Mouse (Mus musculus) limb, embryonic 12.5 days (tissue): Measurements from ENCODE around the gene Oprl1. TPM values are rescaled to one million over a fixed set of nuclear protein-coding genes. Genes with fewer than 3 reads are reported as not detected.

Experiments used
- ATAC-seq: fragments of 200-750 bp; cut with Nextera tagmentation; 2 replicates; pipeline ENCODE4 v1.8.0; 2017; ENCODE audit warnings: low read depth, moderate TSS enrichment; ENCODE audit not compliant: insufficient number of reproducible peaks, insufficient read depth, low FRiP score, low TSS enrichment
- H3K27ac ChIP-seq: fragments of 300-500 bp; sonication (generic); 2 replicates; pipeline ENCODE4 v1.5.1; 2016; ENCODE audit warnings: mild to moderate bottlenecking, moderate library complexity
- H3K27me3 ChIP-seq: fragments of 300-500 bp; sonication (generic); 2 replicates; pipeline ENCODE4 v1.6.1; 2016; ENCODE audit warnings: mild to moderate bottlenecking, moderate library complexity
- H3K36me3 ChIP-seq: fragments of 300-500 bp; sonication (generic); 2 replicates; pipeline ENCODE4 v1.6.1; 2016; ENCODE audit warnings: mild to moderate bottlenecking, moderate library complexity
- H3K4me1 ChIP-seq: fragments of 300-500 bp; sonication (generic); replicated peaks from 2 replicates; pipeline ENCODE4 v1.6.1; 2016
- H3K4me2 ChIP-seq: fragments of 300-500 bp; sonication (generic); 2 replicates; pipeline ENCODE4 v1.6.1; 2016; ENCODE audit warnings: mild to moderate bottlenecking, moderate library complexity
- H3K4me3 ChIP-seq: fragments of 300-500 bp; sonication (generic); replicated peaks from 2 replicates; pipeline ENCODE4 v1.5.1; 2016; ENCODE audit warnings: mild to moderate bottlenecking
- H3K9ac ChIP-seq: fragments of 300-500 bp; sonication (generic); replicated peaks from 2 replicates; pipeline ENCODE4 v1.6.1; 2016; ENCODE audit warnings: mild to moderate bottlenecking, moderate library complexity
- H3K9me3 ChIP-seq: fragments of 300-500 bp; sonication (generic); 2 replicates; pipeline ENCODE4 v1.6.1; 2016; ENCODE audit warnings: mild to moderate bottlenecking, moderate library complexity
- WGBS: fragments of 180-500 bp; shearing (Covaris S2); methylation state at CpG from one replicate; pipeline ENCODE4 v1.1.7; 2016; 5-methylcytosine and 5-hydroxymethylcytosine counted together
- polyA plus RNA-seq: library from polyadenylated mRNA; unstranded; fragments of >200 nt; fragmentation: Nextera tagmentation; extraction: Ambion mirVana; gene quantifications from 2 replicates; pipeline ENCODE4 v1.2.1, GENCODE M21; 2016

Gene Oprl1
- 0.90 and 1.2 TPM in 2 replicates for polyA plus RNA-seq

- no peaks in the 10 kb centered on the region for H3K9me3 ChIP-seq
- 0 out of 2 replicates have a peak within 1 kb of the TSS, but pooled peaks have one; percentile 37 for H3K9ac ChIP-seq
- WGBS: 10% methylated on average over 7 of the region's 7 CpGs
- no peak within 1 kb of the TSS for H3K27ac ChIP-seq
- 0 out of 2 replicates have a peak, but pooled peaks have one; percentile 42 for ATAC-seq
- H3K4me3 ChIP-seq: 0 out of 2 replicates have a peak within 1 kb of the TSS, but pooled peaks have one; percentile 21
- H3K4me1 ChIP-seq: 0 out of 2 replicates have a peak, but pooled peaks cover 3% of the 10 kb centered on the region
- no peaks in the 10 kb centered on the region for H3K36me3 ChIP-seq
- peak within 1 kb of the TSS; percentile 45 for H3K4me2 ChIP-seq
- 0 out of 2 replicates have a peak, but pooled peaks cover 5% of the 10 kb centered on the region for H3K27me3 ChIP-seq
These were observed at the start of gene Oprl1 for GRCm38 (mm10) chr2:181714903-181715326. Gene Oprl1, plus strand, starts transcription at chr2:181715016.

DNA sequence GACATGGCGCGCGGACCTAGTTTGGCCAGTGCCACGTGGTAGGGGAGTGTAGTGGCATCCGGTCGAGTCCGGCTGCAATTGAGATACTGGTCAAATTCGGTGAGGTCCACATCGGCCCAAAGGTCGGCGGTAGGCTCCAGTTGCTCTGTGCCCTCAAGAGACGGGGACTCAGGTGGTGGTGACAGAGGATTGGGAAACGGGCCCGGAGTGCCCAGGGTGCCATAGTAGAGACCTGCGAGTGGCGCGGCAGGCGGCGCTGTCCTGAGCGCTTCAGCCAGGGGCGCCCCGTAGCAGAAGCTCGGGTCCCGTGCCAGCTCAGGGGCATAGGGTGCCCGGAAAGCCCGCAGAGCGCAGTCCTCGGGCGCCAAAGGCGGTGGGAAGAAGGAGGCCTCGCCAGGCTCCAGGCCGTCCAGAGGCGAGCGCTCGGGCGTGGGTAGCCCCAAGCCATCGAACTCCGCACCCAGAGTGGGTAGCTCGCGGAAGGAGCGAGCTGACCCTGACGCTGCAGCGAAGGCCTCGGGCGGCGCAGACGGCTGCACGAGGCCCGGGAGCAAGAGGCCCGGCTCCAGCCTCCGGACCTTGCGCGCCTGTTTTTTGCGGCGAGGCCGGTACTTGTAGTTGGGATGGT, 44.4 kb upstream of the Oprl1 start:
- 4% methylated on average over 54 of the region's 56 CpGs for WGBS
- Histone ChIP-seq H3K27ac (0 out of 2 replicates have a peak overlapping the region, but pooled peaks have one; percentile 12), H3K4me2 (peak overlapping the region; percentile 77), H3K36me3 (no peaks in the 10 kb centered on the region), H3K4me3 (peak overlapping the region; percentile 56), H3K4me1 (peaks cover 34% of the 10 kb centered on the region), H3K9me3 (no peaks in the 10 kb centered on the region), H3K9ac (peak overlapping the region; percentile 60), H3K27me3 (peaks cover 69% of the 10 kb centered on the region)
- no peak; the same call in 1 of the 2 replicates for ATAC-seq

- H3K27me3 ChIP-seq: peaks cover 69% of the 10 kb centered on the region
- WGBS: 1% methylated on average over 41 of the region's 41 CpGs
These were observed 43.9 kb upstream of the Oprl1 start for GRCm38 (mm10) chr2:181670913-181671311.

DNA sequence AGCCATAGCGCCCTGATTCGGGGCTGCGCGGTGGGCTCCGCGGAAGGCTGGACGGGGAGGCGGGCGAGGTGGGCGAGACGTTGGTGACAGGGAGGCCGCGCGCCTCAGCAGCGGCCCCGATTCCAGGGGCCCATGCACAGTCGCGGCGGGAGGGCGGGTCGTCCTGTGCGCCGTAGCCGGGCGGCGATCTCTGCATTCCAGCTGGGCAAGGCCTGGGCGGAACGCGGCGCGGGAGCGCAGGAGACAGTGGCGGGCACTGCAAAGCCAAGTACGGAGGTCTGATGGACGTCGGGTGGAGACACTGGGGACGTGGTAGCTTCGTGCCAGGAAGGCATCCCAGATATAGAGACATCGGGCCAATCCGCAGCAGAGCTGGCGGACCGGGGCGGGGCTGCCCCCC, 43.5 kb upstream of the Oprl1 start, which contains the start of gene Sox18:
TSS of gene Sox18 (minus strand) at position 315 of the 400 bp plus-strand sequence.
- peak within 1 kb of the TSS; percentile 60 for H3K9ac ChIP-seq
- peaks cover 43% of the 10 kb centered on the region for H3K4me1 ChIP-seq
- 0 out of 2 replicates have a peak within 1 kb of the TSS, but pooled peaks have one; percentile 12 for H3K27ac ChIP-seq
- peak within 1 kb of the TSS; percentile 56 for H3K4me3 ChIP-seq
- peaks cover 69% of the 10 kb centered on the region for H3K27me3 ChIP-seq
- peak within 1 kb of the TSS; percentile 77 for H3K4me2 ChIP-seq
- ATAC-seq: no peak
- H3K9me3 ChIP-seq: no peaks in the 10 kb centered on the region
- H3K36me3 ChIP-seq: no peaks in the 10 kb centered on the region
- WGBS: 1% methylated on average over 43 of the region's 43 CpGs

More at GRCm38 (mm10) chr2:181670913-181671311, 43.9 kb upstream of the Oprl1 start:
- Histone ChIP-seq H3K36me3 (no peaks in the 10 kb centered on the region), H3K4me2 (peak overlapping the region; percentile 77), H3K9me3 (no peaks in the 10 kb centered on the region), H3K4me1 (peaks cover 39% of the 10 kb centered on the region), H3K9ac (peak overlapping the region; percentile 60), H3K4me3 (peak overlapping the region; percentile 56), H3K27ac (0 out of 2 replicates have a peak overlapping the region, but pooled peaks have one; percentile 12)
- no peak for ATAC-seq

DNA sequence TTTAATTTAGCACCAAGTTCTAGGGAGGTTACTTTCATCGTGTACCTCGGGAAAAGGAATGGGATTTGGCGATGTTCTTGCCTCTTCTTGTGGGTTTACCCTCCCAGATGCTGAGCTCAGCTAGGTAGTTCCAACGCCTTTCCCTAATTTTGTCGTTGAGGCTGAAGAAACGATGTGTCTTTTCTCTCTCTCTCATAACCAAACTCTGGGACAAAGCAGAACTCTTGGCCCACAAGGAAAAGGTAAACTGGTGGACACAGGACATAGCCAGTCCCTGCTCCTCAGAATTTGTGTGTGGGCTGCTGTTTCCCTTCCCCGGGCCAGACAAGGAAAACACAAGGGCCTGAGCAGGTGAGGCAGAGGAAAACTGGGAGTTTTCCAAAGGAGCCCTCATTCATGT, 42.8 kb upstream of the Oprl1 start:
- Histone ChIP-seq H3K9me3 (no peaks in the 10 kb centered on the region), H3K4me3 (peak overlapping the region; percentile 56), H3K9ac (no peak overlapping the region), H3K36me3 (no peaks in the 10 kb centered on the region), H3K27ac (no peak overlapping the region), H3K4me2 (peak overlapping the region; percentile 77), H3K27me3 (peaks cover 69% of the 10 kb centered on the region), H3K4me1 (peaks cover 45% of the 10 kb centered on the region)
- ATAC-seq: no peak
- 31% methylated on average over 7 of the region's 7 CpGs for WGBS

DNA sequence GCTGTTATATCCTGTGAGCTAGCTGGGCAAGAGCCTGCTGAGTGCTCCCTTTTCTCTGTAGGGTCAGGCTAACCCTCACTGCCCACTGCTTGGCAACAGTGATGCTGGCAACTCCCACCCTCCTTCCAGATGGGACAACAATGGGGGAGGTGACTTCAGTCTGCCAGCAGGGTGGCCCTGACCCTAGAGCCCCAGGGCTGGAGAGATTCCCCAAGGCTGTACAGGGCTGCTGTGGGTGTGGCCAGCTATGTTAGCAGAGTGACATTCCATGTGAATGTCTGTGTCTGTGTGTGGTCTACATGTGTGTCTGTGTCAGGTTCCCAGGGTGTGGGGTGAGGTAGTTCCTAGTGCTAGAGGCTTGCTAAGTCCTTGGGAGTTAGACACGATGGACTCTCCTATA, 41.3 kb upstream of the Oprl1 start:
- WGBS: 58% methylated on average over 1 of the region's 1 CpGs
- Histone ChIP-seq H3K4me2 (no peak overlapping the region), H3K9me3 (no peaks in the 10 kb centered on the region), H3K4me1 (peaks cover 47% of the 10 kb centered on the region), H3K36me3 (no peaks in the 10 kb centered on the region), H3K27me3 (peaks cover 59% of the 10 kb centered on the region), H3K9ac (no peak overlapping the region), H3K4me3 (no peak overlapping the region), H3K27ac (no peak overlapping the region)
- ATAC-seq: no peak

DNA sequence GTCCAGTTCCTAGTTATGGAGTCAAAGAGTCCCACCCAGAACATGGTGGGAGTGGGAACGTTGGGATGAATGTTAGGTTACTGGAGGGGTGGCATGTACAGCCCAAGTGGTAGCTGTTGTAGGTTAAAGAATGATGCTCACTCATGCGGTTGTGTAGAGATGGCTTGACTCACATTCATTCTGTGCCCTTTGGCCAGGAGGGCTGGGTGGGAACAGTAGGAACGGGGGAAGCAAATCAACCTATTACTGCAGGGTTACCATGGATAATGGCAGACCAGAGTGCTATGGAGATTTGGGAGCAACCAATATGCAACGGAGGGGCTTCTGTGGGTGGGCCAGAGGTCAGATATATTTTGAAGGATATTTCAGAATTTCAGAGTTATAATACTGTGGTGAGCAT, 39.9 kb upstream of the Oprl1 start:
- peaks cover 56% of the 10 kb centered on the region for H3K4me1 ChIP-seq
- H3K36me3 ChIP-seq: no peaks in the 10 kb centered on the region
- peaks cover 45% of the 10 kb centered on the region for H3K27me3 ChIP-seq
- H3K4me3 ChIP-seq: no peak overlapping the region
- H3K9me3 ChIP-seq: no peaks in the 10 kb centered on the region
- no peak overlapping the region for H3K4me2 ChIP-seq
- no peak overlapping the region for H3K9ac ChIP-seq
- no peak overlapping the region for H3K27ac ChIP-seq
- no peak for ATAC-seq
- 83% methylated on average over 4 of the region's 4 CpGs for WGBS

DNA sequence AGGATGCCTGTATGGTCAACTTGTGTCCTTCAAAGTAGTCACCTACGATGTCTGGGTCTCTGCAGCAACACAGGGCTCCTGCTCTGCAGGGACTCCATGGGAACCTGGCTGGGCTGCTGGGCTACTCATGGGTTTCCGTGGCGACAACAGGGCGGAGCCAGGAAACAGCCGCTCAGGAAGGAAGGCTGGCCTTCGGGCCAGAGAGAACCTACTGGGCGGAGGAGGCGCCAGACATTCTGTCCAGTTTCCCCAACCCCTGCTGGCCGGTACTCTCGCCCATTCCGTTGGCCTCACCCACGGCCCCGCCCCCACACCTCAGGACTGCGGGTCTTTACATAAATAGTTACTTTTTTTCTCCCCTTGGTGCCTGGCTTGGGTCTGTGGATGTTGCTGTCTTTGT, 39.4 kb upstream of the Oprl1 start:
- peak overlapping the region; percentile 27 for H3K9ac ChIP-seq
- no peak overlapping the region; the same call in 1 of the 2 replicates for H3K27ac ChIP-seq
- H3K4me3 ChIP-seq: no peak overlapping the region; the same call in 1 of the 2 replicates
- H3K4me2 ChIP-seq: peak overlapping the region; percentile 51
- no peak for ATAC-seq
- 2% methylated on average over 14 of the region's 14 CpGs for WGBS
- H3K4me1 ChIP-seq: peaks cover 51% of the 10 kb centered on the region
- no peaks in the 10 kb centered on the region for H3K36me3 ChIP-seq
- no peaks in the 10 kb centered on the region for H3K9me3 ChIP-seq
- H3K27me3 ChIP-seq: peaks cover 40% of the 10 kb centered on the region

- 63% methylated on average over 2 of the region's 2 CpGs for WGBS
These were observed 38.4 kb upstream of the Oprl1 start for GRCm38 (mm10) chr2:181676424-181676823.

GRCm38 (mm10) chr2:181677096-181677754, 37.6 kb upstream of the Oprl1 start:
- H3K4me2 ChIP-seq: no peak overlapping the region
- ATAC-seq: no peak
- 0 out of 2 replicates have a peak overlapping the region, but pooled peaks have one; percentile 3 for H3K27ac ChIP-seq
- peaks cover 49% of the 10 kb centered on the region for H3K4me1 ChIP-seq
- no peak overlapping the region for H3K4me3 ChIP-seq
- WGBS: 63% methylated on average over 5 of the region's 5 CpGs
- H3K36me3 ChIP-seq: no peaks in the 10 kb centered on the region
- H3K9me3 ChIP-seq: no peaks in the 10 kb centered on the region
- peaks cover 22% of the 10 kb centered on the region for H3K27me3 ChIP-seq
- no peak overlapping the region for H3K9ac ChIP-seq

More at GRCm38 (mm10) chr2:181676424-181676823, 38.4 kb upstream of the Oprl1 start:
- H3K9me3 ChIP-seq: no peaks in the 10 kb centered on the region
- H3K27me3 ChIP-seq: peaks cover 30% of the 10 kb centered on the region
- no peak overlapping the region for H3K9ac ChIP-seq
- H3K4me3 ChIP-seq: no peak overlapping the region
- H3K4me1 ChIP-seq: peaks cover 52% of the 10 kb centered on the region
- no peak overlapping the region for H3K27ac ChIP-seq
- H3K4me2 ChIP-seq: no peak overlapping the region
- no peak for ATAC-seq
- H3K36me3 ChIP-seq: no peaks in the 10 kb centered on the region

GRCm38 (mm10) chr2:181677755-181678098, 37.1 kb upstream of the Oprl1 start:
- H3K9me3 ChIP-seq: no peaks in the 10 kb centered on the region
- H3K27me3 ChIP-seq: peaks cover 17% of the 10 kb centered on the region
- H3K4me2 ChIP-seq: no peak overlapping the region
- H3K4me3 ChIP-seq: no peak overlapping the region
- H3K27ac ChIP-seq: no peak overlapping the region
- 57% methylated on average over 3 of the region's 3 CpGs for WGBS
- ATAC-seq: no peak
- H3K9ac ChIP-seq: no peak overlapping the region
- peaks cover 49% of the 10 kb centered on the region for H3K4me1 ChIP-seq
- no peaks in the 10 kb centered on the region for H3K36me3 ChIP-seq
